Mouse (Mus musculus): ENCODE results near the gene Olfr447.

Olfr447 gene

GRCm38 (mm10) chr6:42908578-42908977, at the start of gene Olfr447:
Gene Olfr447 (plus strand): TSS chr6:42908878.
- DNase-seq: no peak

DNA sequence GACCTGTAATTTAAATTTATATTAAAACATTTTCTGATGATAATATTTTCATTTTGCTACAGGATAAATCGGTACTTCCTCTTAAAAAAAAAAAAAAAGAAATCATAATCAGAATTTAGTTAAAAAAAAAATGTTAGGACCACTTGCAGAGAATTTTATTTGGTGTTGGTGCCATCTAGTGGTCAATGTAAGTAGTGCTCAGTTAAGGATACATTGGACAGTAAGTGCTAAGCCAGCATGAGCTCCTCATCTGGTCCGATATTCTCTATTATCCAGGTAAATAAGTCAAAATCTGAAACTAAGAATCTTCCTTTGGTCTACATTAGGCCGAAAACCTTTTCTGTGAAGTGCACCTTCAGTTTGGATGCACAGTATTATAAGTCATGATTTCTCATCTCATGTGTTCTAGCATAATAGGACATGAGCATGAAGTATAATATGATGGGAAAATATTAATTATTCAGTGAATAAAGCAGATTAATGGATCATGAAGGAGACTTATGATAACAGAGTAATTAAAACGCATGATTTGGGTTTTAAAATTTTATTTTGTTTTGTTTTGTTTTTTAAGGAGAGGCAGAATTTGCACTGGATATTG, 48.4 kb upstream of the Olfr447 start:
- DNase-seq: peak; percentile 62

GRCm38 (mm10) chr6:42869695-42870094, 39.0 kb upstream of the Olfr447 start:
- no peak for DNase-seq

DNA sequence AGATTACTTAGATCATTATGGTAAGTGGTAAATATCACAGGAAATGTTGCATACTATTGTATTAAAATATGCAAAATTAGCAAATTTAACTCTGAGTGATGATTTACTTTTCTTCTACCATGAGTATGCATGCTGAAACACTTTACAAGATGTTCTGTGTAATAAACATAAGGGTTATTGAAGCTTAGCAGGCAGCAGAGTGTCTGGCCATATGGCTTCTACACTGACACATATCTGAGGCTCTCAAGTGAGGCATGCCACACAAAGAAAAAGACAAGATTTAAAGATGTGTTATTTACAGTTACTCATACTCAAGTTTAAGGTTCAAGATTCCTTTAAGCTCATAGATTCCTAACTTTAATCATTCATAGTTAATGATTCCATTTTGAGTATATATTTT, 32.4 kb upstream of the Olfr447 start:
- DNase-seq: no peak

DNA sequence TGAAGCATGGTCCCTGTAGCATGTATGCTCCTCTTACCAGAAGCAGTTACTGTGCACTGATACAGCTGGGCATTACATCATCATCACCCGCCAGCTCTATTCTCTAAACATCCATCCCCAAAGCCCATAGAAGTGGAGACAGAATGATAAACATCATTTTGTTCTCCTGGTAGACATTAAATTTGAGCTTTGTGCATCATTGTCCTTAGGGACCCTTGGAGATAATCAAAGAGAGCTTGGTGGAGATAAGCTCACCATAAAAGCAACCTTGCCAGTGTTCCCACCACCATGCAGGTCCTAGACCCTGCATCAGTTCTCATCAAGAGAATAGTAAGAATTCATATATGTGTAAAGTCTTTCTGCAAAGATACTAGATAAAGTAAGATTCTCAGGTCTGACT, 18.5 kb upstream of the Olfr447 start, which contains the start of gene Olfr448:
Gene Olfr448, plus strand, starts transcription at position 301 of the 400 bp plus-strand sequence.
- DNase-seq: no peak

DNA sequence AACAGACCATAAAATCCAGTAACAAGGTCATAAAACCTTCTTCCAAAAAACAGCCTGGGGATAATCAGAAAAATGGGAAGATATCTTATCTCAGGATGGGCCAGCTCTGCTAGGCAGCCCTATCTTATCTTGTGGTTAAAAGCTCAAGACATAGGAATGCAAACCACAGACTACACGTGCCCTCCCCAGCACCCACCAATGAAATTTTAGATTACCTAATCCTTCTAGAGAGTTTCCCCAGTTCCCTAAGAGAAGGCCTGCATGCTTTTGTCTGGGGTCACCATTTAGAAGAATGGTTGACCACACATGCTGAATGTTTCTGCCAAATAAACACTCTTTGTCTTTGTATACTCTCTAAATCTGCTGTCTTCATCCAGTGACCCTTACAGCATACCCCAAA, 8.3 kb upstream of the Olfr447 start:
- DNase-seq: no peak

- no peak for DNase-seq
These were observed 12.4 kb downstream of the Olfr447 start, which contains the start of gene Olfr446 for GRCm38 (mm10) chr6:42921077-42921476. Gene Olfr446 (plus strand): TSS chr6:42921377.

GRCm38 (mm10) chr6:42948767-42949166, 40.1 kb downstream of the Olfr447 start, which contains the start of gene Olfr444:
Gene Olfr444 (plus strand): TSS chr6:42949067.
- no peak for DNase-seq
